Mouse (Mus musculus) lung, postnatal 4 days (tissue): ENCODE measurements around the gene Mmp14.
A peak's percentile ranks its signal among the peaks of the same experiment; 100 is the strongest.

Source experiments
- DNase-seq, 2 experiments: peaks; one replicate each; pipeline ENCODE4 v3.0.0; 2021

Mmp14 gene

DNA sequence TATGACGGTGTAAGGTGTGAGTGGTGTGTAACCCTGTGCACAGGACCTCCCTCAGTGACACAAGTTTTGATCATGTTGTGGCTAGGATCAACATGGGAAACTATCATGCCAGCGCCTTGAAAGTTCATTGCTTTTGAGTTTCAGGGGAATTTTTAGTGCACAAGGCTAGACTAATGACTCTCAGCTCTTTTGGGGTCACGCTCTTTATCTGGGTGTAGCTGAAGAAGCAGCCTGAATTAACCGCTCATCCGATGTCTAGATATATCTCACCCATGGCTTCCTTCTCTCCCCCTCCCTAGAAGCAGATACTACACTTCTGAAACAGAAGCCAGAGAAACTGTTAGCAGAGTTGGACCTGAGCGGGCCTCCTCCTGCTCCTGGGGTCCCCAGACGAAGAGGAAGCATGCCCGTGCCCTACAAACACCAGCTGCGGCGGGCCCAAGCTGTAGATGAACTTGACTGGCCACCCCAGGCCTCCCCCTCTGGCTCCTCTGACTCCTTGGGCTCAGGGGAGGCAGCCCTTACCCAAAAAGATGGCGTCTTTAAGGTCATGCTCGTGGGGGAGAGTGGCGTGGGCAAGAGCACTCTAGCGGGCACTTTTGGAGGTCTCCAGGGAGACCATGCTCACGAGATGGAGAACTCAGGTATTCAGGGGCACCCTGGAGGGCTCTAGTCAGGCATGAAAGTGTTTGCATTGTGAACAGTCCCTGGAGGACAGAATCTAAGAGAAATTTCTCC is 45.9 kb downstream of the Mmp14 start:
- no peak for DNase-seq

GRCm38 (mm10) chr14:54479451-54479920 is 48.1 kb downstream of the Mmp14 start:
- DNase-seq, result peak; percentile 55 to 63

GRCm38 (mm10) chr14:54480673-54481072 is 49.3 kb downstream of the Mmp14 start:
- DNase-seq, result no peak

DNA sequence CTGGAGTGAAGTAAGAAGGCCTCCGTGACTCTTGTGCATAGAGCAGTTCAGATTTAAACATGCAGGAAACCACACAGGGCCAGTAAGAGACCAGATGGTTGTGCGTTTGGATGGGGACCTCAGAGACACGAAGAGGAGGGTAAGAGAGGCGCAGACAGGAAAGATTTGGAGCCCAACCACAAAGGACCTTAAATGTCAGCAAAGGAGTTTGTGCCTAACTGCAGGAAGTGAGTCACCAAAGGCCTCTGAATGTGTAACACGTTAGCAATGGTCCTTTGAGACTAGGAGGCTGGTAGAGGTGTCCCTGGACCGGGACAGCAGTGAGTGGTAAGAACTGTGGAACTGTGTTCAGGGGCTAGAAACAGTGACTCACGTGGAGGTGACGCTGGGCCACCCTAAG is 50.0 kb downstream of the Mmp14 start:
- no peak for DNase-seq

GRCm38 (mm10) chr14:54482498-54482897 is 51.1 kb downstream of the Mmp14 start:
- peak; percentile 50 to 62 for DNase-seq

GRCm38 (mm10) chr14:54485899-54486298 is 54.5 kb downstream of the Mmp14 start:
- no peak for DNase-seq

GRCm38 (mm10) chr14:54487732-54488131 is 56.3 kb downstream of the Mmp14 start:
- DNase-seq, result peak in 1 of 2 experiments; percentile 1

DNA sequence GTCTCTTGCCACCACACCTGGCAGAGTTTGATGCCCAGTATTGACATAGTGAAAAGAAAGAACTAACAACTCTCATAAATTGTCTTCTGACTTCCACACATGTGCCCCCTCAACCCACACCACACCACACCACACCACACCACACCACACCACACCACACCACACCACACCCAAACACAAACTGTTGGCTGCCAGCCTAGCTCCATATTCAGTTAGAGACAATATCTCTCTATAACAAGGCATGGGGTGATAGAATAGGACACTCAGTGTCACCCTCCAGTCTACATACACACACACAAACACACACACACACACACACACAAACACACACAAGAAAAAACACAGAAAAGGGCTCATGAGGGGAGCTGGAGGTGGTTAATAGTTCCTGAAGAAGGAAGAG is 56.9 kb downstream of the Mmp14 start:
- peak in 1 of 2 experiments; percentile 6 for DNase-seq

DNA sequence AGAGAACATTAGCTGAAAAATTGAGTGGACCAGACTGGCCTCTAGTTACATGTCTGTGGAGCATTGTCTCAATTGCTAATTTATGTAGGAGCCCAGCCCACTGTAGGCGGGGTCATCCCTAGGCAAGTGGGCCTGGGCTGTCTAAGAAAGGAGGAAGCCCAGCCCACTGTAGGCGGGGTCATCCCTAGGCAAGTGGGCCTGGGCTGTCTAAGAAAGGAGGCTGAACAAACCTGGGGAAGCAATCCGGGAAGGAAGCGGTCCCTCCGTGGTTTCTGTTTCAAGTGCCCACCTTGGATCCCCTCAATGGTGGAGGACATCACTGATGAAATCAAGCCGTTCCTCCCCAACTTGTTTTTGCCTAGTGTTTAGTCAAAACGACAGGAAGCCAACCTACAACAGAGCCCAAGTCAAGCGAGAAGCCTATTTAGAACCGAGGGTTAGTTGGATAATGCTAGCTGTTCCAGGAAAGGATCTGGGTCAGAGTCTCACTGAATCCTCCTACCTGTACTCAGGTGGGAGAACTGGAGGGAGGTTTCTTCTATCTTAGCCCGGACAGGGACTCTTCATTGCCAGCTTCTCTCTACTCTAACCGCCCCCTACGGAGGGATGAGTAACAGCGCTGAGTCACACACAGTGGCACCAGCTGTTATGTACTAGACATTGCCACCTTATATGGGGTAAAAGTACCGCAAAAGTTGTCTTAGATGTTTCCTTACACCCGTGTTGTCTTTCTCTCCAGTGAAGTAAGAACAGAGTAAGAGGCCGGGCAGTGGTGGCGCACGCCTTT is 61.1 kb downstream of the Mmp14 start:
- DNase-seq, result peak in 1 of 2 experiments; percentile 33

DNA sequence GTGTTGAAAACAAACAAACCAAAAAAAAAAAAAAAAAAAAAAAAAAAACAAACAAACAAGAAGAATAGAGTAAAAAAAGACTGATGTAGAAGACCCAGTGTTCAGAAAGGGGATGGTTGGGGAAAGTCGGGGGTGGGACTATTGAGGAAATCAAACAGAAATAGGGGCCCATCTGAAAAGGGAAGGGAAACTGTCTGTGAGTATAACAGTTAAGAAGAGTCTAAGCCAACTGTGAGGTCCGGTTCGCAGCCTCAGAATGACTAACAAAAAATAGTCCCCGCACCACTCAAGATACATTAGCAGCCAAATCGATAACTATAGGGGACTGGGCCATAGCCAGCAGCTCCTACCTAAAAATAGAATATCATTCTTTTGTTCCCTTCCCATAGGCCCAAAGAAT is 61.8 kb downstream of the Mmp14 start:
- DNase-seq, result no peak

DNA sequence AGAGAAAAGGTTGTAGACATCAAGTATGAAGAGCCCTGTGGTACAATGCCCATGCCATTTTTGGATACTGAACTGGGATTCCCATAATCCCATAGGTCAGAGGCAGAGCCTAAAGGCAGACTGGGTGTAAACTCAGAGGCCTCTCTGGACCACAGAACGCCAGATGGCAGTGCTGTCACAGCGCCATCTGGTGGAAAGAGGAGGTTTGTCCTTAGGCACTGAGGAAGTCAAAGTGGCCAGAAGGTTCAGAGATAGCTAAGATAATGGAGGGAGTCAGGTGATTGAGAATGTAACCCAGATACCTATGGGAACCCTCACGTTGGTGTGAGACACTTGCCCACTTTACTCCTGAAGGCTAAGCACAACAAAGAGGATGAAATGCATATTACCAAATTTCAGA is 62.8 kb downstream of the Mmp14 start:
- DNase-seq, result peak; percentile 59 to 82
